Mouse (Mus musculus) heart, embryonic 13.5 days (tissue): ENCODE results near the gene Itgbl1. TPM values are rescaled to one million over a fixed set of nuclear protein-coding genes. Genes with fewer than 3 reads are reported as not detected.

Source experiments
- ATAC-seq: fragments of 200-750 bp; cut with Nextera tagmentation; 2 replicates; pipeline ENCODE4 v1.8.0; 2017; ENCODE audit warnings: moderate TSS enrichment; ENCODE audit not compliant: insufficient number of reproducible peaks, low FRiP score, low TSS enrichment; ENCODE audit errors: extremely low read depth
- H3K27ac ChIP-seq: fragments of 300-500 bp; sonication (generic); replicated peaks from 2 replicates; pipeline ENCODE4 v1.5.1; 2015; ENCODE audit warnings: moderate library complexity, mild to moderate bottlenecking, inconsistent platforms
- H3K27me3 ChIP-seq: fragments of 300-500 bp; sonication (generic); replicated peaks from 2 replicates; pipeline ENCODE4 v1.6.1; 2015; ENCODE audit warnings: mild to moderate bottlenecking, inconsistent platforms
- H3K36me3 ChIP-seq: fragments of 300-500 bp; sonication (generic); 2 replicates; pipeline ENCODE4 v1.6.1; 2015; ENCODE audit warnings: mild to moderate bottlenecking, inconsistent platforms
- H3K4me1 ChIP-seq: fragments of 300-500 bp; sonication (generic); 2 replicates; pipeline ENCODE4 v1.6.1; 2015; ENCODE audit warnings: inconsistent platforms
- H3K4me2 ChIP-seq: fragments of 300-500 bp; sonication (generic); 2 replicates; pipeline ENCODE4 v1.6.1; 2015; ENCODE audit warnings: inconsistent platforms, mild to moderate bottlenecking, moderate library complexity
- H3K4me3 ChIP-seq: fragments of 300-500 bp; sonication (generic); 2 replicates; pipeline ENCODE4 v1.5.1; 2015; ENCODE audit warnings: moderate library complexity, mild to moderate bottlenecking, inconsistent platforms
- H3K9ac ChIP-seq: fragments of 300-500 bp; sonication (generic); 2 replicates; pipeline ENCODE4 v1.6.1; 2015; ENCODE audit warnings: inconsistent platforms, mild to moderate bottlenecking, moderate library complexity
- H3K9me3 ChIP-seq: fragments of 300-500 bp; sonication (generic); 2 replicates; pipeline ENCODE4 v1.6.1; 2016; ENCODE audit warnings: inconsistent platforms
- WGBS: fragments of 180-500 bp; shearing (Covaris S2); methylation state at CpG from one replicate; pipeline ENCODE4 v1.1.7; 2015; ENCODE audit warnings: mixed read lengths; 5-methylcytosine and 5-hydroxymethylcytosine counted together
- polyA plus RNA-seq: library from polyadenylated mRNA; unstranded; fragments of >200 nt; fragmentation: Nextera tagmentation; extraction: Ambion mirVana; gene quantifications from 2 replicates; pipeline ENCODE4 v1.2.1, GENCODE M21; 2015

Gene Itgbl1
- polyA plus RNA-seq, 1 experiment from 2014 or later, result 0.66 TPM

GRCm38 (mm10) chr14:123751017-123751416 is 91.2 kb downstream of the Itgbl1 start:
- no peak overlapping the region for H3K4me3 ChIP-seq
- no peak overlapping the region for H3K9ac ChIP-seq
- no peak for ATAC-seq
- H3K27me3 ChIP-seq, result no peaks in the 10 kb centered on the region
- WGBS, result 60% methylated on average over 1 of the region's 1 CpGs
- H3K27ac ChIP-seq, result no peak overlapping the region
- H3K9me3 ChIP-seq, result no peaks in the 10 kb centered on the region
- H3K36me3 ChIP-seq, result no peaks in the 10 kb centered on the region
- no peak overlapping the region for H3K4me2 ChIP-seq
- H3K4me1 ChIP-seq, result no peaks in the 10 kb centered on the region

- H3K9me3 ChIP-seq, result no peaks in the 10 kb centered on the region
- no peaks in the 10 kb centered on the region for H3K27me3 ChIP-seq
- no peaks in the 10 kb centered on the region for H3K4me1 ChIP-seq
- H3K27ac ChIP-seq, result no peak overlapping the region
- ATAC-seq, result no peak
- H3K9ac ChIP-seq, result no peak overlapping the region
- H3K36me3 ChIP-seq, result no peaks in the 10 kb centered on the region
- H3K4me3 ChIP-seq, result no peak overlapping the region
- no peak overlapping the region for H3K4me2 ChIP-seq
- 49% methylated on average over 1 of the region's 1 CpGs for WGBS
Measured at GRCm38 (mm10) chr14:123759534-123759933, 99.8 kb downstream of the Itgbl1 start.

- Histone ChIP-seq H3K4me2 (no peak overlapping the region), H3K4me3 (no peak overlapping the region), H3K27ac (no peak overlapping the region), H3K27me3 (no peaks in the 10 kb centered on the region), H3K9ac (no peak overlapping the region), H3K36me3 (no peaks in the 10 kb centered on the region), H3K9me3 (no peaks in the 10 kb centered on the region), H3K4me1 (no peaks in the 10 kb centered on the region)
- ATAC-seq, result no peak
- 78% methylated on average over 4 of the region's 4 CpGs for WGBS
Measured at GRCm38 (mm10) chr14:123760079-123760478, 100.3 kb downstream of the Itgbl1 start.

GRCm38 (mm10) chr14:123801744-123802143 is 142.0 kb downstream of the Itgbl1 start:
- Histone ChIP-seq H3K4me1 (no peaks in the 10 kb centered on the region), H3K27me3 (no peaks in the 10 kb centered on the region), H3K4me2 (no peak overlapping the region), H3K9me3 (no peaks in the 10 kb centered on the region), H3K9ac (no peak overlapping the region), H3K4me3 (no peak overlapping the region), H3K36me3 (no peaks in the 10 kb centered on the region), H3K27ac (no peak overlapping the region)
- ATAC-seq, result no peak; the same call in 1 of the 2 replicates

GRCm38 (mm10) chr14:123837662-123838061 is 177.9 kb downstream of the Itgbl1 start:
- H3K27me3 ChIP-seq, result no peaks in the 10 kb centered on the region
- 56% methylated on average over 5 of the region's 5 CpGs for WGBS
- H3K4me1 ChIP-seq, result no peaks in the 10 kb centered on the region
- no peak overlapping the region for H3K9ac ChIP-seq
- no peak overlapping the region for H3K4me2 ChIP-seq
- H3K27ac ChIP-seq, result no peak overlapping the region
- no peak for ATAC-seq
- H3K9me3 ChIP-seq, result no peaks in the 10 kb centered on the region
- H3K4me3 ChIP-seq, result no peak overlapping the region
- no peaks in the 10 kb centered on the region for H3K36me3 ChIP-seq

- no peak overlapping the region for H3K27ac ChIP-seq
- no peak overlapping the region for H3K4me2 ChIP-seq
- no peaks in the 10 kb centered on the region for H3K27me3 ChIP-seq
- no peak overlapping the region for H3K9ac ChIP-seq
- no peaks in the 10 kb centered on the region for H3K36me3 ChIP-seq
- WGBS, result 57% methylated on average over 8 of the region's 8 CpGs
- no peaks in the 10 kb centered on the region for H3K4me1 ChIP-seq
- no peak for ATAC-seq
- no peaks in the 10 kb centered on the region for H3K9me3 ChIP-seq
- H3K4me3 ChIP-seq, result no peak overlapping the region
Measured at GRCm38 (mm10) chr14:123843675-123844425, 184.1 kb downstream of the Itgbl1 start.

GRCm38 (mm10) chr14:123864531-123864930 is 204.8 kb downstream of the Itgbl1 start:
- no peaks in the 10 kb centered on the region for H3K4me1 ChIP-seq
- no peak overlapping the region for H3K27ac ChIP-seq
- H3K4me2 ChIP-seq, result no peak overlapping the region
- no peak for ATAC-seq
- no peak overlapping the region for H3K9ac ChIP-seq
- H3K27me3 ChIP-seq, result no peaks in the 10 kb centered on the region
- no peaks in the 10 kb centered on the region for H3K9me3 ChIP-seq
- 70% methylated on average over 1 of the region's 1 CpGs for WGBS
- H3K36me3 ChIP-seq, result no peaks in the 10 kb centered on the region
- H3K4me3 ChIP-seq, result no peak overlapping the region

- Histone ChIP-seq H3K9ac (no peak overlapping the region), H3K27me3 (no peaks in the 10 kb centered on the region), H3K4me1 (no peaks in the 10 kb centered on the region), H3K9me3 (no peaks in the 10 kb centered on the region), H3K36me3 (no peaks in the 10 kb centered on the region), H3K27ac (no peak overlapping the region), H3K4me2 (no peak overlapping the region), H3K4me3 (no peak overlapping the region)
- ATAC-seq, result no peak
- 43% methylated on average over 6 of the region's 6 CpGs for WGBS
Measured at GRCm38 (mm10) chr14:123865779-123866726, 206.3 kb downstream of the Itgbl1 start.

- ATAC-seq, result no peak
- H3K27me3 ChIP-seq, result no peaks in the 10 kb centered on the region
- no peak overlapping the region for H3K4me3 ChIP-seq
- H3K9ac ChIP-seq, result no peak overlapping the region
- H3K4me2 ChIP-seq, result no peak overlapping the region
- no peaks in the 10 kb centered on the region for H3K9me3 ChIP-seq
- H3K4me1 ChIP-seq, result no peaks in the 10 kb centered on the region
- H3K27ac ChIP-seq, result no peak overlapping the region
- H3K36me3 ChIP-seq, result no peaks in the 10 kb centered on the region
- 79% methylated on average over 1 of the region's 1 CpGs for WGBS
Measured at GRCm38 (mm10) chr14:123927903-123928302, 268.1 kb downstream of the Itgbl1 start.

GRCm38 (mm10) chr14:123966531-123966930 is 306.8 kb downstream of the Itgbl1 start:
- ATAC-seq, result no peak

GRCm38 (mm10) chr14:123967996-123968395 is 308.2 kb downstream of the Itgbl1 start:
- Histone ChIP-seq H3K4me2 (no peak overlapping the region), H3K4me3 (no peak overlapping the region), H3K9ac (no peak overlapping the region), H3K36me3 (no peaks in the 10 kb centered on the region), H3K27ac (no peak overlapping the region), H3K27me3 (no peaks in the 10 kb centered on the region), H3K4me1 (no peaks in the 10 kb centered on the region), H3K9me3 (no peaks in the 10 kb centered on the region)
- 83% methylated on average over 6 of the region's 6 CpGs for WGBS
- no peak for ATAC-seq

More at GRCm38 (mm10) chr14:123966531-123966930, 306.8 kb downstream of the Itgbl1 start:
- Histone ChIP-seq H3K36me3 (no peaks in the 10 kb centered on the region), H3K4me1 (no peaks in the 10 kb centered on the region), H3K4me2 (no peak overlapping the region), H3K27ac (no peak overlapping the region), H3K4me3 (no peak overlapping the region), H3K9me3 (no peaks in the 10 kb centered on the region), H3K27me3 (no peaks in the 10 kb centered on the region), H3K9ac (no peak overlapping the region)
- 64% methylated on average over 2 of the region's 2 CpGs for WGBS
